Mouse (Mus musculus) limb, embryonic 15.5 days (tissue): Measurements from ENCODE around the gene Klk1. TPM values are rescaled to one million over a fixed set of nuclear protein-coding genes. Genes with fewer than 3 reads are reported as not detected.

Experiments
- ATAC-seq: fragments of 200-750 bp; cut with Nextera tagmentation; 2 replicates; pipeline ENCODE4 v1.8.0; 2017; ENCODE audit warnings: low read depth, moderate TSS enrichment; ENCODE audit not compliant: insufficient number of reproducible peaks, low FRiP score, low TSS enrichment
- H3K27ac ChIP-seq: fragments of 300-500 bp; sonication (generic); 2 replicates; pipeline ENCODE4 v1.5.1; 2015; ENCODE audit warnings: moderate library complexity, mild to moderate bottlenecking, inconsistent platforms
- H3K27me3 ChIP-seq: fragments of 300-500 bp; sonication (generic); 2 replicates; pipeline ENCODE4 v1.6.1; 2015; ENCODE audit warnings: inconsistent platforms
- H3K36me3 ChIP-seq: fragments of 300-500 bp; sonication (generic); 2 replicates; pipeline ENCODE4 v1.6.1; 2015; ENCODE audit warnings: inconsistent platforms
- H3K4me1 ChIP-seq: fragments of 300-500 bp; sonication (generic); 2 replicates; pipeline ENCODE4 v1.6.1; 2015; ENCODE audit warnings: inconsistent platforms
- H3K4me2 ChIP-seq: fragments of 300-500 bp; sonication (generic); 2 replicates; pipeline ENCODE4 v1.6.1; 2015; ENCODE audit warnings: mild to moderate bottlenecking, inconsistent platforms
- H3K4me3 ChIP-seq: fragments of 300-500 bp; sonication (generic); 2 replicates; pipeline ENCODE4 v1.5.1; 2015; ENCODE audit warnings: mild to moderate bottlenecking, inconsistent platforms
- H3K9ac ChIP-seq: fragments of 300-500 bp; sonication (generic); 2 replicates; pipeline ENCODE4 v1.6.1; 2015; ENCODE audit warnings: inconsistent platforms
- H3K9me3 ChIP-seq: fragments of 300-500 bp; sonication (generic); 2 replicates; pipeline ENCODE4 v1.6.1; 2016; ENCODE audit warnings: inconsistent platforms
- WGBS: fragments of 180-500 bp; shearing (Covaris S2); methylation state at CpG from one replicate; pipeline ENCODE4 v1.1.7; 2015; 5-methylcytosine and 5-hydroxymethylcytosine counted together
- polyA plus RNA-seq: library from polyadenylated mRNA; unstranded; fragments of >200 nt; fragmentation: Nextera tagmentation; extraction: Ambion mirVana; gene quantifications from 2 replicates; pipeline ENCODE4 v1.2.1, GENCODE M21; 2015

Gene Klk1
- polyA plus RNA-seq, 1 experiment from 2014 or later = 0.20 TPM

GRCm38 (mm10) chr7:44257278-44257677 lies 32.1 kb downstream of the Klk1 start, which contains the start of gene Acp4:
TSS of gene Acp4 (minus strand) at chr7:44257378.
- no peak within 1 kb of the TSS for H3K9ac ChIP-seq

GRCm38 (mm10) chr7:44260410-44260809 lies 35.2 kb downstream of the Klk1 start:
- Histone ChIP-seq H3K9me3 (no peaks in the 10 kb centered on the region), H3K4me1 (peaks cover 7% of the 10 kb centered on the region; the same call in 1 of the 2 replicates), H3K9ac (no peak overlapping the region), H3K27me3 (peaks cover 36% of the 10 kb centered on the region), H3K4me3 (no peak overlapping the region), H3K27ac (no peak overlapping the region), H3K4me2 (no peak overlapping the region), H3K36me3 (no peaks in the 10 kb centered on the region)
- 68% methylated on average over 6 of the region's 6 CpGs for WGBS
- no peak for ATAC-seq

More at GRCm38 (mm10) chr7:44257278-44257677, 32.1 kb downstream of the Klk1 start, which contains the start of gene Acp4:
- H3K27ac ChIP-seq = no peak within 1 kb of the TSS
- peaks cover 16% of the 10 kb centered on the region for H3K27me3 ChIP-seq
- no peak within 1 kb of the TSS for H3K4me3 ChIP-seq
- H3K36me3 ChIP-seq = peaks cover 19% of the 10 kb centered on the region
- no peak for ATAC-seq
- 73% methylated on average over 4 of the region's 4 CpGs for WGBS
- H3K4me2 ChIP-seq = no peak within 1 kb of the TSS
- H3K4me1 ChIP-seq = no peaks in the 10 kb centered on the region; the same call in 1 of the 2 replicates
- H3K9me3 ChIP-seq = no peaks in the 10 kb centered on the region

- Histone ChIP-seq H3K27me3 (peaks cover 36% of the 10 kb centered on the region), H3K36me3 (no peaks in the 10 kb centered on the region), H3K9me3 (no peaks in the 10 kb centered on the region), H3K4me2 (no peak within 1 kb of the TSS), H3K27ac (no peak within 1 kb of the TSS), H3K9ac (no peak within 1 kb of the TSS), H3K4me3 (no peak within 1 kb of the TSS), H3K4me1 (peaks cover 7% of the 10 kb centered on the region; the same call in 1 of the 2 replicates)
- no peak for ATAC-seq
- WGBS = 60% methylated on average over 5 of the region's 5 CpGs
Observed at GRCm38 (mm10) chr7:44261147-44261546, 36.0 kb downstream of the Klk1 start, which contains the start of gene Gm15517. TSS of gene Gm15517 (plus strand) at chr7:44261447.

GRCm38 (mm10) chr7:44262791-44263643 lies 37.9 kb downstream of the Klk1 start:
- H3K4me2 ChIP-seq = peak overlapping the region; percentile 38
- peaks cover 36% of the 10 kb centered on the region for H3K27me3 ChIP-seq
- peak overlapping the region; percentile 17 for H3K4me3 ChIP-seq
- no peaks in the 10 kb centered on the region for H3K9me3 ChIP-seq
- peaks cover 7% of the 10 kb centered on the region; the same call in 1 of the 2 replicates for H3K4me1 ChIP-seq
- no peak overlapping the region for H3K27ac ChIP-seq
- no peaks in the 10 kb centered on the region for H3K36me3 ChIP-seq
- WGBS = 2% methylated on average over 34 of the region's 34 CpGs
- no peak overlapping the region for H3K9ac ChIP-seq
- peak; percentile 54; the same call in 1 of the 2 replicates for ATAC-seq

GRCm38 (mm10) chr7:44268117-44268516 lies 43.0 kb downstream of the Klk1 start:
- Histone ChIP-seq H3K4me1 (peaks cover 4% of the 10 kb centered on the region; the same call in 1 of the 2 replicates), H3K4me2 (no peak overlapping the region), H3K4me3 (no peak overlapping the region), H3K27ac (no peak overlapping the region), H3K9ac (no peak overlapping the region), H3K27me3 (peaks cover 31% of the 10 kb centered on the region), H3K36me3 (no peaks in the 10 kb centered on the region), H3K9me3 (no peaks in the 10 kb centered on the region)
- no peak for ATAC-seq
- WGBS = 69% methylated on average over 11 of the region's 11 CpGs

- no peak for ATAC-seq
- Histone ChIP-seq H3K9me3 (no peaks in the 10 kb centered on the region), H3K36me3 (no peaks in the 10 kb centered on the region), H3K4me3 (no peak overlapping the region), H3K27ac (no peak overlapping the region), H3K27me3 (peaks cover 32% of the 10 kb centered on the region), H3K9ac (no peak overlapping the region), H3K4me1 (no peaks in the 10 kb centered on the region), H3K4me2 (no peak overlapping the region)
- 90% methylated on average over 2 of the region's 2 CpGs for WGBS
Observed at GRCm38 (mm10) chr7:44269397-44269796, 44.2 kb downstream of the Klk1 start.

GRCm38 (mm10) chr7:44271309-44271708 lies 46.1 kb downstream of the Klk1 start:
- Histone ChIP-seq H3K9ac (no peak overlapping the region), H3K9me3 (no peaks in the 10 kb centered on the region), H3K36me3 (no peaks in the 10 kb centered on the region), H3K4me3 (no peak overlapping the region), H3K4me1 (no peaks in the 10 kb centered on the region), H3K27ac (no peak overlapping the region), H3K4me2 (no peak overlapping the region), H3K27me3 (peaks cover 36% of the 10 kb centered on the region)
- no peak for ATAC-seq
- WGBS = 66% methylated on average over 2 of the region's 2 CpGs

- Histone ChIP-seq H3K9ac (no peak overlapping the region), H3K4me2 (no peak overlapping the region), H3K9me3 (no peaks in the 10 kb centered on the region), H3K4me1 (no peaks in the 10 kb centered on the region), H3K4me3 (no peak overlapping the region), H3K27me3 (peaks cover 36% of the 10 kb centered on the region), H3K36me3 (no peaks in the 10 kb centered on the region), H3K27ac (no peak overlapping the region)
- ATAC-seq = no peak
- 74% methylated on average over 7 of the region's 7 CpGs for WGBS
Observed at GRCm38 (mm10) chr7:44272546-44272945, 47.4 kb downstream of the Klk1 start.

- no peak for ATAC-seq
- no peak overlapping the region for H3K9ac ChIP-seq
- H3K4me3 ChIP-seq = no peak overlapping the region
- no peak overlapping the region for H3K4me2 ChIP-seq
- 69% methylated on average over 7 of the region's 7 CpGs for WGBS
- no peaks in the 10 kb centered on the region for H3K9me3 ChIP-seq
- no peaks in the 10 kb centered on the region for H3K36me3 ChIP-seq
- H3K4me1 ChIP-seq = no peaks in the 10 kb centered on the region
- H3K27me3 ChIP-seq = peaks cover 32% of the 10 kb centered on the region
- no peak overlapping the region for H3K27ac ChIP-seq
Observed at GRCm38 (mm10) chr7:44273446-44273845, 48.3 kb downstream of the Klk1 start.

- Histone ChIP-seq H3K9ac (no peak overlapping the region), H3K9me3 (no peaks in the 10 kb centered on the region), H3K36me3 (no peaks in the 10 kb centered on the region), H3K4me3 (no peak overlapping the region), H3K4me1 (no peaks in the 10 kb centered on the region), H3K27ac (no peak overlapping the region), H3K27me3 (peaks cover 27% of the 10 kb centered on the region), H3K4me2 (no peak overlapping the region)
- ATAC-seq = no peak
- WGBS = 23% methylated on average over 11 of the region's 11 CpGs
Observed at GRCm38 (mm10) chr7:44274096-44274495, 48.9 kb downstream of the Klk1 start.

GRCm38 (mm10) chr7:44275546-44275945 lies 50.4 kb downstream of the Klk1 start:
- H3K27me3 ChIP-seq = peaks cover 27% of the 10 kb centered on the region
- ATAC-seq = no peak
- no peak overlapping the region for H3K4me2 ChIP-seq
- WGBS = 71% methylated on average over 3 of the region's 3 CpGs
- H3K4me3 ChIP-seq = no peak overlapping the region
- H3K9ac ChIP-seq = no peak overlapping the region
- H3K4me1 ChIP-seq = no peaks in the 10 kb centered on the region
- H3K27ac ChIP-seq = no peak overlapping the region
- H3K36me3 ChIP-seq = no peaks in the 10 kb centered on the region
- no peaks in the 10 kb centered on the region for H3K9me3 ChIP-seq

GRCm38 (mm10) chr7:44276461-44277249 lies 51.5 kb downstream of the Klk1 start:
- H3K9me3 ChIP-seq = no peaks in the 10 kb centered on the region
- no peak overlapping the region for H3K4me3 ChIP-seq
- WGBS = 71% methylated on average over 10 of the region's 10 CpGs
- H3K27me3 ChIP-seq = peaks cover 32% of the 10 kb centered on the region
- H3K4me1 ChIP-seq = no peaks in the 10 kb centered on the region
- no peak overlapping the region for H3K27ac ChIP-seq
- ATAC-seq = no peak
- no peak overlapping the region for H3K4me2 ChIP-seq
- H3K9ac ChIP-seq = no peak overlapping the region
- H3K36me3 ChIP-seq = no peaks in the 10 kb centered on the region
